Mouse (Mus musculus) heart, postnatal 0 days (tissue): ENCODE data around the gene Thbs1.

Experiments
- CTCF ChIP-seq: IDR thresholded peaks from 2 replicates; pipeline ENCODE4 v1.5.1; 2016; ENCODE audit warnings: antibody characterized with exemption, control low read depth, low read depth
- EP300 ChIP-seq: IDR thresholded peaks from 2 replicates; pipeline ENCODE4 v1.6.1; 2016; ENCODE audit warnings: antibody characterized with exemption, low read depth

- no peak for TF ChIP-seq CTCF
- TF ChIP-seq EP300 = no peak
Observed at GRCm38 (mm10) chr2:118064121-118064764, 47.4 kb upstream of the Thbs1 start.
